Mouse (Mus musculus) bone marrow, adult 2 months (tissue): ENCODE results near the gene Pxdc1. TPM values are rescaled to one million over a fixed set of nuclear protein-coding genes. Genes with fewer than 3 reads are reported as not detected.
A peak's percentile ranks its signal among the peaks of the same experiment; 100 is the strongest.

Experiments
- H3K27ac ChIP-seq: fragments of 200-500 bp; 2 replicates; pipeline ENCODE4 v1.5.1; 2012; ENCODE audit warnings: low read depth, mild to moderate bottlenecking, control low read depth, inconsistent platforms, low read length; ENCODE audit not compliant: control insufficient read depth, poor library complexity, insufficient read depth
- H3K4me1 ChIP-seq: fragments of 200-500 bp; 2 replicates; pipeline ENCODE4 v1.6.1; 2011; ENCODE audit warnings: low read length; ENCODE audit not compliant: control insufficient read depth, insufficient read depth
- H3K4me3 ChIP-seq: fragments of 200-500 bp; replicated peaks from 2 replicates; pipeline ENCODE3; 2011; ENCODE audit warnings: mild to moderate bottlenecking, low read depth, low read length, control low read depth; ENCODE audit not compliant: control insufficient read depth
- CTCF ChIP-seq: fragments of 200-500 bp; IDR thresholded peaks from 2 replicates; pipeline ENCODE4 v1.5.1; 2011; ENCODE audit warnings: low read length, control low read depth; ENCODE audit not compliant: control insufficient read depth, insufficient read depth
- POLR2A ChIP-seq: fragments of 200-500 bp; IDR thresholded peaks from 2 replicates; pipeline ENCODE4 v1.6.1; 2011; ENCODE audit warnings: low read depth, mild to moderate bottlenecking, control low read depth, low read length, borderline replicate concordance; ENCODE audit not compliant: control insufficient read depth
- WGBS: fragments of 180-500 bp; shearing (Covaris S2); methylation state at CpG from one replicate; pipeline ENCODE4 v1.1.7; 2018; 5-methylcytosine and 5-hydroxymethylcytosine counted together
- polyA plus RNA-seq: library from polyadenylated mRNA; stranded (reverse); fragments of >200 nt; gene quantifications from 2 replicates; pipeline ENCODE4 v1.2.4, GENCODE M21; 2011; ENCODE audit warnings: low replicate concordance; ENCODE audit not compliant: missing spikeins, insufficient read depth, insufficient read length

Gene Pxdc1
- polyA plus RNA-seq, 1 experiment: 5.0 TPM

- TF ChIP-seq CTCF (no peak), POLR2A (no peak)
- 76% methylated on average over 7 of the region's 7 CpGs for WGBS
- H3K4me1 ChIP-seq: no peaks in the 10 kb centered on the region; the same call in 1 of the 2 replicates
- H3K4me3 ChIP-seq: no peak overlapping the region
- H3K27ac ChIP-seq: no peak overlapping the region
Measured at GRCm38 (mm10) chr13:34646240-34646750, 7.0 kb downstream of the Pxdc1 start.

GRCm38 (mm10) chr13:34645519-34645918 is 7.8 kb downstream of the Pxdc1 start:
- no peaks in the 10 kb centered on the region; the same call in 1 of the 2 replicates for H3K4me1 ChIP-seq
- 76% methylated on average over 5 of the region's 5 CpGs for WGBS
- no peak for TF ChIP-seq POLR2A
- TF ChIP-seq CTCF: no peak

GRCm38 (mm10) chr13:34644401-34644800 is 8.9 kb downstream of the Pxdc1 start:
- WGBS: 69% methylated on average over 14 of the region's 14 CpGs
- Histone ChIP-seq H3K27ac (no peak overlapping the region), H3K4me1 (no peaks in the 10 kb centered on the region; the same call in 1 of the 2 replicates), H3K4me3 (no peak overlapping the region)
- TF ChIP-seq CTCF (no peak), POLR2A (no peak)

More at GRCm38 (mm10) chr13:34645519-34645918, 7.8 kb downstream of the Pxdc1 start:
- Histone ChIP-seq H3K27ac (no peak overlapping the region), H3K4me3 (no peak overlapping the region)

GRCm38 (mm10) chr13:34643926-34644325 is 9.4 kb downstream of the Pxdc1 start:
- Histone ChIP-seq H3K4me3 (no peak overlapping the region), H3K27ac (no peak overlapping the region), H3K4me1 (no peaks in the 10 kb centered on the region; the same call in 1 of the 2 replicates)
- TF ChIP-seq POLR2A: no peak
- no peak for TF ChIP-seq CTCF
- 74% methylated on average over 4 of the region's 4 CpGs for WGBS

- TF ChIP-seq CTCF (peak; percentile 37), POLR2A (no peak)
- Histone ChIP-seq H3K4me1 (no peaks in the 10 kb centered on the region; the same call in 1 of the 2 replicates), H3K4me3 (no peak overlapping the region), H3K27ac (no peak overlapping the region)
- 25% methylated on average over 7 of the region's 7 CpGs for WGBS
Measured at GRCm38 (mm10) chr13:34642941-34643875, 10.1 kb downstream of the Pxdc1 start.

GRCm38 (mm10) chr13:34641066-34641465 is 12.2 kb downstream of the Pxdc1 start:
- 48% methylated on average over 2 of the region's 2 CpGs for WGBS
- TF ChIP-seq CTCF: no peak
- TF ChIP-seq POLR2A: no peak

GRCm38 (mm10) chr13:34635978-34636377 is 17.3 kb downstream of the Pxdc1 start:
- 32% methylated on average over 5 of the region's 5 CpGs for WGBS
- no peak overlapping the region for H3K27ac ChIP-seq
- TF ChIP-seq CTCF (peak; percentile 35; the same call in 1 of the 2 replicates), POLR2A (no peak)
- H3K4me3 ChIP-seq: no peak overlapping the region
- no peaks in the 10 kb centered on the region for H3K4me1 ChIP-seq

More at GRCm38 (mm10) chr13:34641066-34641465, 12.2 kb downstream of the Pxdc1 start:
- Histone ChIP-seq H3K4me1 (no peaks in the 10 kb centered on the region), H3K4me3 (no peak overlapping the region), H3K27ac (no peak overlapping the region)

GRCm38 (mm10) chr13:34630319-34630718 is 23.0 kb downstream of the Pxdc1 start:
- Histone ChIP-seq H3K4me3 (no peak overlapping the region), H3K27ac (no peak overlapping the region), H3K4me1 (no peaks in the 10 kb centered on the region)
- 88% methylated on average over 8 of the region's 8 CpGs for WGBS
- no peak for TF ChIP-seq POLR2A
- no peak for TF ChIP-seq CTCF

- Histone ChIP-seq H3K27ac (no peak overlapping the region), H3K4me1 (no peaks in the 10 kb centered on the region)
- WGBS: 78% methylated on average over 5 of the region's 5 CpGs
Measured at GRCm38 (mm10) chr13:34629741-34630140, 23.5 kb downstream of the Pxdc1 start.

More at GRCm38 (mm10) chr13:34629741-34630140, 23.5 kb downstream of the Pxdc1 start:
- TF ChIP-seq POLR2A (no peak), CTCF (no peak)
- H3K4me3 ChIP-seq: no peak overlapping the region
